Mouse (Mus musculus) forebrain, embryonic 12.5 days (tissue): ENCODE results near the gene Inha. TPM values are rescaled to one million over a fixed set of nuclear protein-coding genes. Genes with fewer than 3 reads are reported as not detected.

Experiments
- ATAC-seq: fragments of 200-750 bp; cut with Nextera tagmentation; 2 replicates; pipeline ENCODE4 v1.8.0; 2017; ENCODE audit warnings: moderate TSS enrichment; ENCODE audit not compliant: low FRiP score
- H3K27ac ChIP-seq: fragments of 300-500 bp; sonication (generic); 2 replicates; pipeline ENCODE4 v1.5.1; 2016; ENCODE audit warnings: mild to moderate bottlenecking
- H3K27me3 ChIP-seq: fragments of 300-500 bp; sonication (generic); 2 replicates; pipeline ENCODE4 v1.6.1; 2016; ENCODE audit warnings: mild to moderate bottlenecking
- H3K36me3 ChIP-seq: fragments of 300-500 bp; sonication (generic); replicated peaks from 2 replicates; pipeline ENCODE4 v1.6.1; 2016; ENCODE audit warnings: mild to moderate bottlenecking
- H3K4me1 ChIP-seq: fragments of 300-500 bp; sonication (generic); 2 replicates; pipeline ENCODE4 v1.6.1; 2016
- H3K4me2 ChIP-seq: fragments of 300-500 bp; sonication (generic); 2 replicates; pipeline ENCODE4 v1.6.1; 2016; ENCODE audit warnings: mild to moderate bottlenecking, moderate library complexity
- H3K4me3 ChIP-seq: fragments of 300-500 bp; sonication (generic); replicated peaks from 2 replicates; pipeline ENCODE4 v1.5.1; 2016; ENCODE audit warnings: mild to moderate bottlenecking
- H3K9ac ChIP-seq: fragments of 300-500 bp; sonication (generic); 2 replicates; pipeline ENCODE4 v1.6.1; 2016; ENCODE audit warnings: mild to moderate bottlenecking
- H3K9me3 ChIP-seq: fragments of 300-500 bp; sonication (generic); 2 replicates; pipeline ENCODE4 v1.6.1; 2016
- WGBS: fragments of 180-500 bp; shearing (Covaris S2); methylation state at CpG from one replicate; pipeline ENCODE4 v1.1.7; 2016; 5-methylcytosine and 5-hydroxymethylcytosine counted together
- polyA plus RNA-seq: library from polyadenylated mRNA; unstranded; fragments of >200 nt; fragmentation: Nextera tagmentation; extraction: Ambion mirVana; gene quantifications from 2 replicates; pipeline ENCODE4 v1.2.1, GENCODE M21; 2016

Inha gene
- polyA plus RNA-seq, 1 experiment from 2014 or later: 6.6 TPM

DNA sequence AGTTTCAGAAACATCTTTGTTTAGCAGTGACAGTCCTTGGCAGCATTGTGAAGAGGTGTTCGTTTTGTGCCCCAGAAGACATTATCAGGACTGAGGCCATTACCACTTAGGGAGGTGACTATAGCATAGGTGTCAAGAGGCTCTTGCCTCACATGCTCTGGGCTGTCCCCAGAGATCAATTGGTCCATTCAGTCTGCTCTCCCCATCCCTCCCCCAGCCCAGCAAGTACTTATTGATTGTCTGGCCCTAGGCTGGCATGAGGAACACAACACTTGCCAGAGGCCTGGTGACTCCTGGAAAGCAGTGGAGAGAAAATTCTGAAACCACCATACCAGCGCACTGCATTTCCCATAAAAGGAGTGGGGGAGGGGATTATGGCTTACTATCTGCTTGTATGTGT lies 30.7 kb downstream of the Inha start:
- Histone ChIP-seq H3K27ac (no peak overlapping the region), H3K9me3 (no peaks in the 10 kb centered on the region), H3K9ac (no peak overlapping the region), H3K4me1 (no peaks in the 10 kb centered on the region), H3K4me3 (no peak overlapping the region), H3K36me3 (peaks cover 38% of the 10 kb centered on the region), H3K4me2 (no peak overlapping the region), H3K27me3 (no peaks in the 10 kb centered on the region)
- WGBS: 88% methylated on average over 2 of the region's 2 CpGs
- ATAC-seq: no peak

DNA sequence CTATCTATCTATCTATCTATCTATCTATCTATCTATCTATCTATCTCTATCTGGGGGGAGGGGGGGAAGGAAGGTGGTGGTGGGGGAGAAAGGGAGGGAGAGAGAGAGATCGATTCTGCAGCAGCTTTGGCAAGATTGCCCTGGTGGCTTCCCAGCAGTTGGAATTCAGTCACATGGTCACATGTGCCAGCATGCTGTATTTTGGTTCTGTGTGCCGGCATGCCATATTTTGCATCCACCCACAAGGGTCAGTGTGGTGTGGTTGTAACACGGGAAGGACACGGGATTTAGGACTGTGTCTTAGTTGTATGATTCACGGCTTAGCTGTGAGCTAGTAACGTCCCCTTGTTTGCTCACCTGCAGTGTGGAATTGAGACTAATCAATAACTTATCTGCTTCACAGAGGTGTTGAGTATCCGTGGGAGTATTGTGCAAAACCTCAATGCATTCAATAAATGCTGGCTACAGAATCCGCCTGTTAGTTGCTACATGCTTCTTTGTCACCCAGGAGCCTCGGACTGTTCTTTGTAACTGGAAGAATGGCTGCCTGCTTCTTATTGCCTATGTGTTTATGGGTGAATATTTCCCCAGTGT lies 31.8 kb downstream of the Inha start:
- Histone ChIP-seq H3K4me2 (no peak overlapping the region), H3K4me3 (no peak overlapping the region), H3K27me3 (no peaks in the 10 kb centered on the region), H3K36me3 (peaks cover 27% of the 10 kb centered on the region), H3K27ac (no peak overlapping the region), H3K4me1 (no peaks in the 10 kb centered on the region), H3K9me3 (no peaks in the 10 kb centered on the region), H3K9ac (no peak overlapping the region)
- 80% methylated on average over 9 of the region's 9 CpGs for WGBS
- no peak for ATAC-seq

- no peak for ATAC-seq
- no peak overlapping the region for H3K27ac ChIP-seq
- peaks cover 7% of the 10 kb centered on the region for H3K4me1 ChIP-seq
- 92% methylated on average over 7 of the region's 7 CpGs for WGBS
- no peak overlapping the region for H3K9ac ChIP-seq
- H3K4me3 ChIP-seq: no peak overlapping the region
- H3K36me3 ChIP-seq: peaks cover 2% of the 10 kb centered on the region
- no peak overlapping the region for H3K4me2 ChIP-seq
- H3K27me3 ChIP-seq: no peaks in the 10 kb centered on the region
- H3K9me3 ChIP-seq: no peaks in the 10 kb centered on the region
These were observed 34.6 kb downstream of the Inha start for GRCm38 (mm10) chr1:75541496-75541895.

- Histone ChIP-seq H3K9ac (no peak overlapping the region), H3K4me1 (peaks cover 15% of the 10 kb centered on the region), H3K36me3 (peaks cover 10% of the 10 kb centered on the region; the same call in 1 of the 2 replicates), H3K4me3 (no peak overlapping the region), H3K27me3 (no peaks in the 10 kb centered on the region), H3K9me3 (no peaks in the 10 kb centered on the region), H3K4me2 (no peak overlapping the region), H3K27ac (no peak overlapping the region)
- WGBS: 92% methylated on average over 6 of the region's 6 CpGs
- ATAC-seq: no peak
These were observed 37.5 kb downstream of the Inha start for GRCm38 (mm10) chr1:75544351-75544750.

DNA sequence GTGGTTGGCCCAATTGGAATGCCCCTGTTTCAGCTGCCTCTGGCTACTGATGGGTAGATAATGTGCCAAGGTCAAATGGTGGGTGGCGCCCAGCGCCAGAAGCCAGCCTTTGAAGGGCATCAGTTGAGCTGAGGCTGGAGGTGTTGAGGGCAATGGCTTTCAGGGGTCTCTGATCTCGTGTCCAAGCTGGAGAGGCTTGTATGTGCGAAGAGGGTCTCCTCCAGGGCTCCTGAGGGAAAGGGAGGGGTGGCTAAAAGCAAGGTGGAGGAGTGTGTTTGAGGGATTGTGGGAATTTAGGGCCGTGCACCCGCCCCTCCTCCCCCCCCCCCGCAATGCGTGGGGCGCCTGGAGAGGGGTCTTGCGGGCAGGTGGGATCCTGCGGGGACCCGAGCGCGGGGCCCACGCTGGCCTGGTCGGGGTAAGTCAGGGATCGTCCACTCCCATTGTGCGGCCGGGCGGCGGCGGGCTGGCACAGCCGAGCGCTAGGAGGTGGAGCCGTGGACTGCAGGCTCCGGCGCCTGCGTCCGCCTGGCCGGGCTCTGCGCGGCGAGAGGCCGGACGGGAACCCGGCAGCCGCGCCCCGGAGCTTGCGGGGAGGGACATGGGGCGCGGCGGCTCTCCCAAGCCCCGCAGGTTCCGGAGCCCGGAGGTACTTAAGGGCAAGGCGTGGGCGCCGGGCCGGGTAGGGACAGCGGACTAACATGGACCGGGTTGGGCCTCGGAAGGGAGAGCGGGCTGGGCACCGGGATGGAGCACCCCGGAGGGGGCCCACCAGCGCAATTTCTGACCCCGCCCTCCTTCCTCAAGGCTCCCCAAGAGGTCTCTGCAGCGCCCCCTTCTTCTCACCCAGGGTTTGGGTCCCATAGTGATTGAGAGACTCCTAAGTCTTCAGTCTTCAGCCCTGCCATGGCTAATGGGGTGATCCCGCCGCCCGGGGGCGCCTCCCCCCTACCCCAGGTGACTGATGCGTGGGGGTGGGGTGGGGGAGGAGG lies 39.4 kb downstream of the Inha start, which contains the start of gene Slc4a3:
Slc4a3 (plus strand) TSS at position 302 of the 992 bp plus-strand sequence.
- Histone ChIP-seq H3K4me2 (peak within 1 kb of the TSS; percentile 73), H3K4me1 (peaks cover 15% of the 10 kb centered on the region), H3K27me3 (no peaks in the 10 kb centered on the region), H3K9ac (peak within 1 kb of the TSS; percentile 86), H3K36me3 (peaks cover 27% of the 10 kb centered on the region), H3K27ac (peak within 1 kb of the TSS; percentile 83), H3K4me3 (peak within 1 kb of the TSS; percentile 77), H3K9me3 (no peaks in the 10 kb centered on the region)
- peak; percentile 92 for ATAC-seq
- WGBS: 1% methylated on average over 47 of the region's 64 CpGs

GRCm38 (mm10) chr1:75547351-75547750 lies 40.5 kb downstream of the Inha start:
- peak overlapping the region; percentile 73 for H3K4me2 ChIP-seq
- WGBS: 97% methylated on average over 13 of the region's 13 CpGs
- H3K27me3 ChIP-seq: no peaks in the 10 kb centered on the region
- no peak for ATAC-seq
- no peak overlapping the region for H3K9ac ChIP-seq
- peaks cover 38% of the 10 kb centered on the region for H3K36me3 ChIP-seq
- H3K9me3 ChIP-seq: no peaks in the 10 kb centered on the region
- no peak overlapping the region for H3K27ac ChIP-seq
- no peak overlapping the region; the same call in 1 of the 2 replicates for H3K4me3 ChIP-seq
- H3K4me1 ChIP-seq: peaks cover 15% of the 10 kb centered on the region

GRCm38 (mm10) chr1:75548083-75548482 lies 41.2 kb downstream of the Inha start:
- peaks cover 45% of the 10 kb centered on the region for H3K36me3 ChIP-seq
- H3K4me3 ChIP-seq: no peak overlapping the region
- no peak for ATAC-seq
- WGBS: 93% methylated on average over 3 of the region's 3 CpGs
- H3K4me1 ChIP-seq: peaks cover 15% of the 10 kb centered on the region
- no peak overlapping the region for H3K4me2 ChIP-seq
- H3K27ac ChIP-seq: no peak overlapping the region
- H3K9ac ChIP-seq: no peak overlapping the region
- no peaks in the 10 kb centered on the region for H3K27me3 ChIP-seq
- H3K9me3 ChIP-seq: no peaks in the 10 kb centered on the region

- H3K9me3 ChIP-seq: no peaks in the 10 kb centered on the region
- H3K9ac ChIP-seq: no peak overlapping the region
- no peak overlapping the region for H3K4me3 ChIP-seq
- H3K36me3 ChIP-seq: peaks cover 53% of the 10 kb centered on the region
- H3K4me2 ChIP-seq: no peak overlapping the region
- no peaks in the 10 kb centered on the region for H3K27me3 ChIP-seq
- peaks cover 15% of the 10 kb centered on the region for H3K4me1 ChIP-seq
- 91% methylated on average over 17 of the region's 17 CpGs for WGBS
- H3K27ac ChIP-seq: no peak overlapping the region
- no peak for ATAC-seq
These were observed 42.0 kb downstream of the Inha start for GRCm38 (mm10) chr1:75548871-75549270.

DNA sequence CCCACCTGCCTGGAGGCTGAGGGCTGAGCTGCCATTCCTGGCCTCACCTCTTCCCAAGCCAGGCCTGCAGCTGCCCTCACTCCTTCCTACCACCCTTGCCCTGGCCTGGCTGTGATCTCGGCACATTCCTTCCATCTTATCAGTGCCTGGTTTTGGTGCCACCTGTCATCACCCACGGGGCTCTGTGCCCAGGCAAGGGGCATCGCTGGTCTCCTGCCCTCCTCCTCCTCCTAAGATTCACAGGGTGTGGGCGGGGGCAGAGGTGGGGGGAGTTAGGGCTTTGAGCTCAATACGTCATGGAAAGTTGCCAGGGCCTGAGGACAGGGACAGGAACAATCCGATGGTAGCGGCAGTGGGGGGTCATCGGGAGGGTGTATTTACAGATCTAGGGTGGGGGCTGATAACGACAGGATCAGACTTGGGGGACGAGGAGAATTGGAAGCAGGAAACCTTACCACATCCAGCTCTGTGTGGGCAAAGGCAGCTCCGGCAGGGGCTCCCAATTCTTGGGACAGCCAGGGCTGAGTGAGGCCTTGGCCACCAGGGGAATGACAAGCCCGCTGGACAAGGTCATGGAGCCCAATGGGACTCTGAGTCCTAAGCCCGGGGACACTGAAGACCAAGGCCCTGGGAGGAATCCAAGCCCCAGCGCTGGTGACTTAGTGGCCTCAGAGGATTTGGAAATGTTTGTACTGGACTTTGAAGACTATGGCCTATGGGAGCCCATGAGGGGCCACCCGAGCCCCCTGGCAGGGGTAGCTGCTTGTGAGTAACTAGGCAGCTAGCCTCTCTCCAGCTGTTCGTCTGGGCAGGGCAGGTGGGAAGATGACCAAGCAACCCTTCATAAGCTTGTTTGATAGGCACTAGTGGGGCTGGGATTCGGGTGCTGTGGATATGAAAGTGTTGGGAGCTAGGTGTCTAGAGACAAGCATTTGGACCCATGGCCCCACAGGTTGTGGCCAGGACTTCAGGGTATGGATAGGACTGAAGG lies 42.7 kb downstream of the Inha start:
- no peaks in the 10 kb centered on the region for H3K27me3 ChIP-seq
- 91% methylated on average over 17 of the region's 17 CpGs for WGBS
- H3K9me3 ChIP-seq: no peaks in the 10 kb centered on the region
- H3K4me1 ChIP-seq: peaks cover 15% of the 10 kb centered on the region
- no peak overlapping the region for H3K4me2 ChIP-seq
- H3K27ac ChIP-seq: no peak overlapping the region
- no peak overlapping the region for H3K9ac ChIP-seq
- peaks cover 56% of the 10 kb centered on the region for H3K36me3 ChIP-seq
- no peak overlapping the region for H3K4me3 ChIP-seq
- ATAC-seq: no peak

DNA sequence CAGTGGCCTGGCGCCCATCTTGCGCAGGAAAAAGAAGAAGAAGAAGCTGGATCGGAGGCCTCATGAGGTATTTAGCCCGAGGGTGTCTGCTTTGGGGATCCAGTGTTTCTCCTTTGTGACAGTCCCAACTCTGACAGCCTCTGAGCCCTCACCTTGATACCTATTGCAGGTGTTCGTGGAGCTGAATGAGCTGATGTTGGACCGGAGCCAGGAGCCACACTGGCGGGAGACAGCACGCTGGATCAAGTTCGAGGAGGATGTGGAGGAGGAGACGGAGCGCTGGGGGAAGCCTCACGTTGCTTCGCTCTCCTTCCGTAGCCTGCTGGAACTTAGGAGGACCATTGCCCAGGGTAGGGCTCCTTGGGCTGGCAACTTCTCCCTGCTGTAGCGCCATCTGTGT lies 43.7 kb downstream of the Inha start:
- Histone ChIP-seq H3K9me3 (no peaks in the 10 kb centered on the region), H3K4me2 (no peak overlapping the region), H3K27ac (no peak overlapping the region), H3K4me1 (peaks cover 13% of the 10 kb centered on the region), H3K4me3 (no peak overlapping the region), H3K36me3 (peaks cover 66% of the 10 kb centered on the region), H3K9ac (no peak overlapping the region), H3K27me3 (no peaks in the 10 kb centered on the region)
- 91% methylated on average over 15 of the region's 15 CpGs for WGBS
- ATAC-seq: no peak

DNA sequence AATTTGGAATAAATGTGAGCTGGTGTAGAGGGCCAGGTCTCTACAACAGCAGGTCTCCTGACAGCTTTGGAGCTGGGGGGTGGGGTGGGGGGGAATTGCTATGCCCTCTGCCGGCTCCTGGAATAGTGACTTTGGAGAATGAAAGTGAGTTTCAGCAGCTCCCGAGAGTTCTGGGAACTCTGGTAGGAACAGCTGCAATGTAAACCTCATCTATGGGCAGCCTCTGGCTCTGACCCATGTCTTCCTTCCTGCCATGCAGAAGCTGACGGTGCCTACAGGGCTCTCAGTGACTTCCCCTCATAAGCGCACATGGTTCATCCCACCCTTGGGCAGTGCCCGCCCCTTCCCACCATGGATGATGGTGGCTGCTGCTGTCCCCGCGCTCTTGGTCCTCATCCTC lies 48.8 kb downstream of the Inha start:
- H3K36me3 ChIP-seq: peaks cover 61% of the 10 kb centered on the region
- WGBS: 93% methylated on average over 7 of the region's 7 CpGs
- H3K9me3 ChIP-seq: no peaks in the 10 kb centered on the region
- no peak for ATAC-seq
- H3K9ac ChIP-seq: no peak overlapping the region
- H3K4me1 ChIP-seq: peaks cover 16% of the 10 kb centered on the region
- H3K4me3 ChIP-seq: no peak overlapping the region
- no peaks in the 10 kb centered on the region for H3K27me3 ChIP-seq
- no peak overlapping the region for H3K4me2 ChIP-seq
- no peak overlapping the region for H3K27ac ChIP-seq
